Mouse (Mus musculus): Measurements from ENCODE around the gene Aspdh. TPM values are rescaled to one million over a fixed set of nuclear protein-coding genes. Genes with fewer than 3 reads are reported as not detected.

Gene Aspdh
- polyA plus RNA-seq, 1 experiment from 2014 or later: 0.21 TPM

DNA sequence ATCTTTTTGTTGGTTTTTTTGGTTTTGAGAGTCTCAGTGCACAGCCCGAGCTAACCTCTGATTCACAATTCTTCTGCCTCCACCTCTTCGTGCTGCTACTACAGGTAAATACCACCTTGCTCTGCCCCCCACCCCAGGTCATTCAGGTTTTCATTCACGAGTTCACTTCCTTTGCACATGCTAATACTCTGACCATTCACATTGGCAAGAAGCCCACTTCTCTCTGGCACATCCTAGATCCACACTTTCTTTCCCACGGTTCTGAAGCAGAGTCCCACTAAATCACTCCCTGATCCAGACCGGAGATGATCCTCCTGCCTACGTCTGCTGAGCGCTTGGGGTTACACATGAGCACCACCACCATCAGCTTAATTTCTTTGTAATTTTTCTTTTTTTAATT lies 29.9 kb downstream of the Aspdh start:
- no peak for TF ChIP-seq EP300 (optimal IDR thresholded peaks at IDR 0.05)
- no peak for TF ChIP-seq CTCF (IDR thresholded peaks at IDR 0.05; ENCODE audit: low read depth)
- 74% methylated on average over 7 of the region's 7 CpGs for WGBS
- DNase-seq (ENCODE audit: low spot score): no peak
- ATAC-seq (ENCODE audit: low FRiP score, low TSS enrichment): no peak
- H3K4me3 ChIP-seq (ENCODE audit: low read depth, low read length): no peak overlapping the region
- H3K27ac ChIP-seq (replicated peaks): no peak overlapping the region
- no peaks in the 10 kb centered on the region for H3K27me3 ChIP-seq (ENCODE audit: control insufficient read depth, insufficient read depth, low read length)
- H3K9me3 ChIP-seq (ENCODE audit: control insufficient read depth, low read length): no peaks in the 10 kb centered on the region
- peaks cover 5% of the 10 kb centered on the region for H3K4me1 ChIP-seq (replicated peaks; ENCODE audit: control insufficient read depth, insufficient read depth)
- peaks cover 14% of the 10 kb centered on the region for H3K36me3 ChIP-seq (ENCODE audit: control insufficient read depth, insufficient read depth, low read length)
- peak overlapping the region; percentile 83; the same call in 1 of the 2 replicates for H3K9ac ChIP-seq (ENCODE audit: low read length)
- H3K4me2 ChIP-seq (replicated peaks; ENCODE audit: low read depth): no peak overlapping the region; the same call in 1 of the 2 replicates

DNA sequence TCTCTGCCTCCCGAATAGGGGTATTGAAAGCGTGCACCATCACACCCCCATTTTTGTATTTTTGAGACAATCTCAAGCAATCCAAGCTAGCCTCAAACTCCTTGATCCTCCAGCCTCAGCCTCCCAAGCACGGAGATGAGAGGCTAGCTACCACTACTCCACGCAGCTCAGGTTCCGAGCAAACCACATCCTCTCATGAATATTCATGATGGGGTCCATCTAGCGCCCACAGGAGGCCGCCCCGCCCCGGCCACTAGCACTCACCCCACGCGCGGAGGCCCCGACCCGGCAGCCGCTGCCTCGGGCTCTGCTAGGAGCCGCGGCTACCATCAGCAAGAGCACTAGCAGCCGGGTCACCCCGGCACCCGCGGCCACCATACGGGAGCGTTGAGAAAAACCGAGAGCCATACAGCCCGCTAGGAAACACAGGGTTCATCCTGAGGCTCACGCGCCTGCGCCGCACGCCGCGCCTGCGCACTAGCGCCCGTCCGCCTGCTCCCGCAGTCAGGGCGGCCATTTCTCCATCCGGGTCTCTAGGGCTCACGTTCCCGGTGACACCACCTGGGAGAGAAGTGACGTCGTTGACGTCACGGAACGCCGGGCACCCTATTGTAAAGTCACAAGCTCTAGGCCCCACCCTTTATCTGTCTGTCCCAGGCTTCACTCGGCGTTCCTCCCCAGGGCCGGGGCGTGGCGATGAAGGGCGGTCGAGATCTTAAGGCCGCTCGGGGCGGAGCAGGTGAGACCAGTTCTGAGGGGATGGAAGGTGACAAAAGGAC lies 31.0 kb downstream of the Aspdh start, which contains the start of the genes Emc10 and Fam71e1:
TSS of gene Emc10 (minus strand) at position 538 of the 779 bp plus-strand sequence.
TSS of gene Fam71e1 (plus strand) at position 590 of the 779 bp plus-strand sequence.
- peak within 1 kb of the TSS; percentile 83 for H3K9ac ChIP-seq (ENCODE audit: low read length)
- H3K4me1 ChIP-seq (replicated peaks; ENCODE audit: control insufficient read depth, insufficient read depth): peaks cover 5% of the 10 kb centered on the region
- no peak for TF ChIP-seq EP300 (optimal IDR thresholded peaks at IDR 0.05)
- TF ChIP-seq CTCF (IDR thresholded peaks at IDR 0.05; ENCODE audit: low read depth): peak; percentile 21
- ATAC-seq (ENCODE audit: low FRiP score, low TSS enrichment) (peak; percentile 97), DNase-seq (ENCODE audit: low spot score) (peak; percentile 98)
- no peaks in the 10 kb centered on the region for H3K27me3 ChIP-seq (ENCODE audit: control insufficient read depth, insufficient read depth, low read length)
- H3K9me3 ChIP-seq (ENCODE audit: control insufficient read depth, low read length): no peaks in the 10 kb centered on the region
- H3K27ac ChIP-seq (replicated peaks): peak within 1 kb of the TSS; percentile 92
- peak within 1 kb of the TSS; percentile 79 for H3K4me3 ChIP-seq (ENCODE audit: low read depth, low read length)
- H3K36me3 ChIP-seq (ENCODE audit: control insufficient read depth, insufficient read depth, low read length): peaks cover 9% of the 10 kb centered on the region
- under 1% methylated on average over 58 of the region's 58 CpGs for WGBS
- peak within 1 kb of the TSS; percentile 86 for H3K4me2 ChIP-seq (replicated peaks; ENCODE audit: low read depth)

DNA sequence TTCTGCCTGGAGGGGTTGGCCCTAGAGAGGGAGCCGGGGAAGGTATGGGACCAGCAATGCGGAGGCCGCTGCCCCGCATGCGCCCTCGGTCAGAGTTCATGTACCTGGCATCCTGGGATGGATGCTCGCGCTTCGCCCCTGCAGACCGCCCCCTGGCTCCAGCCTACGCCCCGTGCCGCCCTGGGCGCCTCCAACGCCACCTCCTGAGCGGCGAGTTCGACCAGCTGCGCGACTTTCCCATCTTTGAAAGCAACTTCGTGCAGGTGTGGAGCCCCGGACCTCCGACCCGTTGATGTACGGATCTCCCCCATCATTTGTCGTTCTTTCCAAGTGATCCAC lies 31.5 kb downstream of the Aspdh start:
- Histone ChIP-seq H3K9ac (ENCODE audit: low read length) (peak overlapping the region; percentile 74), H3K36me3 (ENCODE audit: control insufficient read depth, insufficient read depth, low read length) (peaks cover 6% of the 10 kb centered on the region), H3K27me3 (ENCODE audit: control insufficient read depth, insufficient read depth, low read length) (no peaks in the 10 kb centered on the region), H3K9me3 (ENCODE audit: control insufficient read depth, low read length) (no peaks in the 10 kb centered on the region), H3K4me1 (replicated peaks; ENCODE audit: control insufficient read depth, insufficient read depth) (peaks cover 5% of the 10 kb centered on the region), H3K4me2 (replicated peaks; ENCODE audit: low read depth) (peak overlapping the region; percentile 86), H3K4me3 (ENCODE audit: low read depth, low read length) (peak overlapping the region; percentile 79), H3K27ac (replicated peaks) (peak overlapping the region; percentile 74)
- ATAC-seq (ENCODE audit: low FRiP score, low TSS enrichment) (no peak), DNase-seq (ENCODE audit: low spot score) (no peak)
- WGBS: under 1% methylated on average over 26 of the region's 26 CpGs
- no peak for TF ChIP-seq EP300 (optimal IDR thresholded peaks at IDR 0.05)
- peak; percentile 40; the same call in 1 of the 2 replicates for TF ChIP-seq CTCF (IDR thresholded peaks at IDR 0.05; ENCODE audit: low read depth)

DNA sequence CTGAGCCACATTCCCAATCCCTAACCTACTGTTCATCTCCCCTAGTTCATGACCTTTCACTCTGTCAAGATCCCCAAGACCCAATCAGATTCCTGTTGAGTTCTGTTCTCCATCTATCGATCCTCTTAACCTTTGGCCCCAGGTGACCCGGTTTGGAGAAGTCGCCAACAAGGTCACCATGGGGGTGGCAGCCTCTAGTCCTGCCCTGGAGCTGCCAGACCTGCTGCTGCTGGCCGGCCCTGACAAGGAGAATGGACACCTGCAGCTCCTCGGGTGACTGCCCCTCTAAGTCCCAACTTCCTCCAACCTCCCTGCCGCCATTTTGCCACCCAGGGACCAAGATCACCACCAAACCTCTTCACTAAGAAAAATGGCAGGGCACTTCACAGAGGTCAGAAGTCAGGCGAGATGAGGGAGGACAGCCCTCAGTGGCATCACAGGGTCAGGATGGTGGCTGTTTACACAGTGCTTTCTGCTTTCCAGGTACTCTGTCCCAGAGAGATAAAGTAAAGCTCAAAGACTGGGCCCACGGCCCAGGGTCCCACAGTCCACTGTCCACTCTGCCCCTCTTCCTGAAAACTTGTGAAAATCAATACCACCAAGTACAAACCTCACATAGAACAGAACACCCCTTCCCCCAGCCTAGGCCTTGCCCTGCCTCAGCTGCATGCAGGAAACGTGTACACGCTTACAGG lies 32.3 kb downstream of the Aspdh start:
- H3K36me3 ChIP-seq (ENCODE audit: control insufficient read depth, insufficient read depth, low read length): peaks cover 3% of the 10 kb centered on the region; the same call in 1 of the 2 replicates
- ATAC-seq (ENCODE audit: low FRiP score, low TSS enrichment): no peak
- DNase-seq (ENCODE audit: low spot score): no peak
- no peaks in the 10 kb centered on the region for H3K27me3 ChIP-seq (ENCODE audit: control insufficient read depth, insufficient read depth, low read length)
- H3K27ac ChIP-seq (replicated peaks): no peak overlapping the region
- peak overlapping the region; percentile 86; the same call in 1 of the 2 replicates for H3K4me2 ChIP-seq (replicated peaks; ENCODE audit: low read depth)
- H3K4me3 ChIP-seq (ENCODE audit: low read depth, low read length): no peak overlapping the region
- WGBS: 82% methylated on average over 10 of the region's 10 CpGs
- TF ChIP-seq EP300 (optimal IDR thresholded peaks at IDR 0.05) (no peak), CTCF (IDR thresholded peaks at IDR 0.05; ENCODE audit: low read depth) (no peak)
- H3K9me3 ChIP-seq (ENCODE audit: control insufficient read depth, low read length): no peaks in the 10 kb centered on the region
- H3K9ac ChIP-seq (ENCODE audit: low read length): no peak overlapping the region
- peaks cover 5% of the 10 kb centered on the region for H3K4me1 ChIP-seq (replicated peaks; ENCODE audit: control insufficient read depth, insufficient read depth)

DNA sequence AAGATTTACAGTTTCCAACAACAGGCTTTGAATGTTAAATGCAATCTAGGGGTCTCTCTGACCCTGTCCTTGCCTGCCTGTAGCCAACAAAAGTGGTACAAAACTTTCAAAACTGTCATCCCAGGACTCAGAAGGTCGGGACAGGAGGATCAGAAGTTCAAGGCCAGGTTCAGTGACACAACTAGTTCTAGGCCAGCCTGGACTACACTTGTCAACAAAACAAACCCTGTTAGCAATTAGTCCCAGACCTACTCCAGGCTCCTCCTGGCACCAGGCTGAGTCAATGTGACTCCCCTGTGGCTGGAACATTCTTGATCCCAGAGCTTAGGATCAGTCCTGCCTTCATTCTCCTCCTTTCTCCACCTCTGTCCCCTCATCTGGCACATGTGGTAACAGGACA lies 33.7 kb downstream of the Aspdh start:
- Histone ChIP-seq H3K4me3 (ENCODE audit: low read depth, low read length) (no peak overlapping the region), H3K36me3 (ENCODE audit: control insufficient read depth, insufficient read depth, low read length) (no peaks in the 10 kb centered on the region), H3K27ac (replicated peaks) (no peak overlapping the region), H3K9me3 (ENCODE audit: control insufficient read depth, low read length) (no peaks in the 10 kb centered on the region), H3K9ac (ENCODE audit: low read length) (no peak overlapping the region), H3K4me2 (replicated peaks; ENCODE audit: low read depth) (no peak overlapping the region), H3K4me1 (replicated peaks; ENCODE audit: control insufficient read depth, insufficient read depth) (peaks cover 5% of the 10 kb centered on the region), H3K27me3 (ENCODE audit: control insufficient read depth, insufficient read depth, low read length) (no peaks in the 10 kb centered on the region)
- no peak for ATAC-seq (ENCODE audit: low FRiP score, low TSS enrichment)
- DNase-seq (ENCODE audit: low spot score): no peak
- TF ChIP-seq EP300 (optimal IDR thresholded peaks at IDR 0.05): no peak
- TF ChIP-seq CTCF (IDR thresholded peaks at IDR 0.05; ENCODE audit: low read depth): no peak
- 67% methylated on average over 1 of the region's 1 CpGs for WGBS
